Mouse (Mus musculus) small intestine, adult 2 months (tissue): ENCODE data around the gene Agtr1a.

ENCODE experiments used
- CTCF ChIP-seq: fragments of 200-500 bp; IDR thresholded peaks from 2 replicates; pipeline ENCODE4 v1.5.1; 2012; ENCODE audit warnings: low read depth, mild to moderate bottlenecking, control low read depth, inconsistent platforms, low read length, moderate library complexity, mixed read lengths; ENCODE audit not compliant: insufficient replicate concordance, insufficient read length; ENCODE audit errors: extremely low read depth
- POLR2A ChIP-seq: fragments of 200-500 bp; IDR thresholded peaks from 2 replicates; pipeline ENCODE4 v1.6.1; 2012; ENCODE audit warnings: low read depth, mild to moderate bottlenecking, control low read depth, inconsistent platforms, low read length, moderate library complexity

DNA sequence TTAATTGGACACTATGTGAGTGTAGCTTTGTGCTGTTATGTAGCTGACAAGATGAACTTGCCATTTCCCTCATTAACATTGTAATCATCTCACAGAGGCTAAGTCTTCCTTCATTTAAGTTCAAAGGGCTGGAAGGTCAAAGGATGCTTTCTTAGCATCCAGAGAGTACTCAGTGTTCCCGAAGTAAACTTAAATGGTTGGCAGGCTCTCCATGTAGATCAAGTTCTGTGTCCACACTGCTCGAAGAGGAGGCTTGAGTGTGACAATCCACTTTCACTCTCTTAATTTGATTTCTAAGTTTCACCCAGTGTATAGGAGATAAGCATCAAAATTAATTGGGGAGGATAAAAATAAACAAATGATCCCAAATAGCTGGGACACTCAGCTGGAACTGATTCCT lies 23.6 kb downstream of the Agtr1a start:
- TF ChIP-seq POLR2A (no peak), CTCF (no peak)
